8 mouse cellular contexts compared by ENCODE assay signal in genomic region chr7:29168121-29168695, GRCm38 (mm10). TPM values are rescaled to one million over a fixed set of nuclear protein-coding genes. Genes with fewer than 3 reads are reported as not detected.
A peak's percentile ranks its signal among the peaks of the same experiment; 100 is the strongest.
DNase-seq lines count a peak whose midpoint lies in the region; ATAC-seq and TF ChIP-seq lines count a peak whose summit lies in the region.

No protein-coding gene starts in this region.

- DNase-seq in heart, postnatal 4 days: no peak
- peak; percentile 69 for DNase-seq in ES-CJ7 (ENCODE audit: low read depth, low spot score)
- no peak for DNase-seq in forebrain, postnatal 0 days
- no peak for DNase-seq in frontal cortex, postnatal 10 days (ENCODE audit: low spot score in 2 of 2)
- no peak for DNase-seq in right cerebral cortex, adult 2 months (ENCODE audit: low spot score in 2 of 2)
- DNase-seq in layer of hippocampus, postnatal 36 days: no peak

- H3K4me2 ChIP-seq in heart, embryonic 12.5 days: peak overlapping the region; percentile 89
- peak overlapping the region; percentile 59 for H3K4me2 ChIP-seq in forebrain, postnatal 0 days (ENCODE audit: low read depth)
- peak overlapping the region; percentile 66 for H3K4me2 ChIP-seq in midbrain, embryonic 15.5 days

- TF ChIP-seq CTCF in forebrain, postnatal 0 days (IDR thresholded peaks at IDR 0.05; ENCODE audit: low read depth): no peak

- WGBS in heart, embryonic 12.5 days: 4% methylated on average over 10 of the region's 10 CpGs
- 5% methylated on average over 10 of the region's 10 CpGs for WGBS in forebrain, postnatal 0 days
- WGBS in midbrain, embryonic 15.5 days: 2% methylated on average over 10 of the region's 10 CpGs

- no peak overlapping the region for H3K27ac ChIP-seq in heart, embryonic 12.5 days (ENCODE audit: poor library complexity, severe bottlenecking)
- peak overlapping the region; percentile 81 for H3K27ac ChIP-seq in forebrain, postnatal 0 days (ENCODE audit: low read depth, low read length)
- H3K27ac ChIP-seq in midbrain, embryonic 15.5 days: peak overlapping the region; percentile 89

- H3K4me3 ChIP-seq in heart, embryonic 12.5 days: peak overlapping the region; percentile 67
- peak overlapping the region; percentile 75 for H3K4me3 ChIP-seq in forebrain, postnatal 0 days (ENCODE audit: low read depth, low read length)
- peak overlapping the region; percentile 60 for H3K4me3 ChIP-seq in midbrain, embryonic 15.5 days

- H3K9ac ChIP-seq in heart, embryonic 12.5 days: no peak overlapping the region; the same call in 1 of the 2 replicates
- peak overlapping the region; percentile 72 for H3K9ac ChIP-seq in forebrain, postnatal 0 days
- peak overlapping the region; percentile 59 for H3K9ac ChIP-seq in midbrain, embryonic 15.5 days

- ATAC-seq in heart, embryonic 12.5 days (ENCODE audit: insufficient number of reproducible peaks, low FRiP score): no peak
- ATAC-seq in forebrain, postnatal 0 days: 0 out of 2 replicates have a peak, but pooled peaks have one; percentile 0
- ATAC-seq in midbrain, embryonic 15.5 days (replicated peaks): no peak

- H3K36me3 ChIP-seq in heart, embryonic 12.5 days: 0 out of 2 replicates have a peak, but pooled peaks cover 1% of the 10 kb centered on the region
- H3K36me3 ChIP-seq in forebrain, postnatal 0 days (ENCODE audit: insufficient read depth): peaks cover 9% of the 10 kb centered on the region; the same call in 1 of the 2 replicates
- no peaks in the 10 kb centered on the region; the same call in 1 of the 2 replicates for H3K36me3 ChIP-seq in midbrain, embryonic 15.5 days (replicated peaks)

- H3K9me3 ChIP-seq in heart, embryonic 12.5 days (replicated peaks): no peaks in the 10 kb centered on the region
- H3K9me3 ChIP-seq in forebrain, postnatal 0 days (ENCODE audit: low read length): no peaks in the 10 kb centered on the region
- H3K9me3 ChIP-seq in midbrain, embryonic 15.5 days: no peaks in the 10 kb centered on the region

- peaks cover 39% of the 10 kb centered on the region for H3K4me1 ChIP-seq in heart, embryonic 12.5 days (replicated peaks)
- peaks cover 13% of the 10 kb centered on the region; the same call in 1 of the 2 replicates for H3K4me1 ChIP-seq in forebrain, postnatal 0 days (ENCODE audit: insufficient read depth)
- H3K4me1 ChIP-seq in midbrain, embryonic 15.5 days: peaks cover 39% of the 10 kb centered on the region

- H3K27me3 ChIP-seq in heart, embryonic 12.5 days (replicated peaks): peaks cover 39% of the 10 kb centered on the region
- peaks cover 26% of the 10 kb centered on the region for H3K27me3 ChIP-seq in forebrain, postnatal 0 days (ENCODE audit: insufficient read depth, low read length)
- peaks cover 28% of the 10 kb centered on the region for H3K27me3 ChIP-seq in midbrain, embryonic 15.5 days (replicated peaks)

RNA-seq across cellular contexts. Expression of gene Ggn, which starts 1.8 kb away (rescaled TPM):
- polyA plus RNA-seq in heart, embryonic 12.5 days (2016; fragmentation: Nextera tagmentation; extraction: Ambion mirVana): 0.21 and 0.41 TPM in 2 replicates
- total RNA-seq in heart, postnatal 4 days (2021): under 1 TPM; 0.24 to 0.54 TPM
- 0.67 and 0.77 TPM in 2 replicates for total RNA-seq in forebrain, postnatal 0 days (2014; rRNA removed)
- 0.39 and 0.40 TPM in 2 replicates for polyA plus RNA-seq in forebrain, postnatal 0 days (2015; fragmentation: Nextera tagmentation; extraction: Ambion mirVana)
- 0.37 and 1.1 TPM in 2 replicates for polyA plus RNA-seq in midbrain, embryonic 15.5 days (2015; fragmentation: Nextera tagmentation; extraction: Ambion mirVana)
- under 1 TPM; 0.76 to 0.77 TPM for total RNA-seq in layer of hippocampus, postnatal 36 days (2021)

RNA-seq across cellular contexts. Expression of gene Spred3, which starts 2.0 kb away (rescaled TPM):
- polyA plus RNA-seq in heart, embryonic 12.5 days (2016; fragmentation: Nextera tagmentation; extraction: Ambion mirVana): 1.6 and 2.1 TPM in 2 replicates
- 1 to 10 TPM; 2.2 to 2.5 TPM for total RNA-seq in heart, postnatal 4 days (2021)
- 19.0 and 29.0 TPM in 2 replicates for total RNA-seq in forebrain, postnatal 0 days (2014; rRNA removed)
- 4.7 and 6.8 TPM in 2 replicates for polyA plus RNA-seq in forebrain, postnatal 0 days (2015; fragmentation: Nextera tagmentation; extraction: Ambion mirVana)
- polyA plus RNA-seq in midbrain, embryonic 15.5 days (2015; fragmentation: Nextera tagmentation; extraction: Ambion mirVana): 11.3 and 11.5 TPM in 2 replicates
- total RNA-seq in layer of hippocampus, postnatal 36 days (2021): 10 to 100 TPM; 45.3 to 51.0 TPM

RNA-seq across cellular contexts. Expression of gene Fam98c, which starts 12.2 kb away (rescaled TPM):
- polyA plus RNA-seq in heart, embryonic 12.5 days (2016; fragmentation: Nextera tagmentation; extraction: Ambion mirVana): 13.5 TPM in 2 replicates
- 10 to 100 TPM; 13.6 to 14.6 TPM for total RNA-seq in heart, postnatal 4 days (2021)
- total RNA-seq in forebrain, postnatal 0 days (2014; rRNA removed): 15.9 and 23.5 TPM in 2 replicates
- 24.7 and 25.3 TPM in 2 replicates for polyA plus RNA-seq in forebrain, postnatal 0 days (2015; fragmentation: Nextera tagmentation; extraction: Ambion mirVana)
- 21.8 and 27.9 TPM in 2 replicates for polyA plus RNA-seq in midbrain, embryonic 15.5 days (2015; fragmentation: Nextera tagmentation; extraction: Ambion mirVana)
- total RNA-seq in layer of hippocampus, postnatal 36 days (2021): 10 to 100 TPM; 30.0 to 32.1 TPM

RNA-seq across cellular contexts. Expression of gene Psmd8, which starts 12.3 kb away (rescaled TPM):
- polyA plus RNA-seq in heart, embryonic 12.5 days (2016; fragmentation: Nextera tagmentation; extraction: Ambion mirVana): 221 and 225 TPM in 2 replicates
- 100 to 1,000 TPM; 184 to 188 TPM for total RNA-seq in heart, postnatal 4 days (2021)
- total RNA-seq in forebrain, postnatal 0 days (2014; rRNA removed): 245 and 253 TPM in 2 replicates
- polyA plus RNA-seq in forebrain, postnatal 0 days (2015; fragmentation: Nextera tagmentation; extraction: Ambion mirVana): 292 and 338 TPM in 2 replicates
- 282 and 290 TPM in 2 replicates for polyA plus RNA-seq in midbrain, embryonic 15.5 days (2015; fragmentation: Nextera tagmentation; extraction: Ambion mirVana)
- 100 to 1,000 TPM; 136 to 154 TPM for total RNA-seq in layer of hippocampus, postnatal 36 days (2021)

RNA-seq across cellular contexts. Expression of gene Rasgrp4, which starts 33.6 kb away (rescaled TPM):
- 0.71 and 0.95 TPM in 2 replicates for polyA plus RNA-seq in heart, embryonic 12.5 days (2016; fragmentation: Nextera tagmentation; extraction: Ambion mirVana)
- under 1 TPM; 0.79 to 0.86 TPM for total RNA-seq in heart, postnatal 4 days (2021)
- total RNA-seq in forebrain, postnatal 0 days (2014; rRNA removed): 1.8 and 4.0 TPM in 2 replicates
- polyA plus RNA-seq in forebrain, postnatal 0 days (2015; fragmentation: Nextera tagmentation; extraction: Ambion mirVana): 0.84 and 1.3 TPM in 2 replicates
- 0.90 and 0.95 TPM in 2 replicates for polyA plus RNA-seq in midbrain, embryonic 15.5 days (2015; fragmentation: Nextera tagmentation; extraction: Ambion mirVana)
- 1 to 10 TPM; 1.1 to 1.7 TPM for total RNA-seq in layer of hippocampus, postnatal 36 days (2021)
